Mouse (Mus musculus) hindbrain, embryonic 11.5 days (tissue): ENCODE data around the gene Mcl1. TPM values are rescaled to one million over a fixed set of nuclear protein-coding genes. Genes with fewer than 3 reads are reported as not detected.

Experiments used
- polyA plus RNA-seq: library from polyadenylated mRNA; unstranded; fragments of >200 nt; fragmentation: Nextera tagmentation; extraction: Ambion mirVana; gene quantifications from 2 replicates; pipeline ENCODE4 v1.2.1, GENCODE M21; 2014

The Mcl1 gene
- polyA plus RNA-seq, 1 experiment from 2014 or later: 76.1 TPM

Other genes with a start within 250 kb of the Mcl1 start
- gene Arnt, start 224.4 kb upstream of the Mcl1 start, polyA plus RNA-seq: 21.8 and 24.8 TPM in 2 replicates
- gene Ctsk, start 159.5 kb upstream of the Mcl1 start, polyA plus RNA-seq: 10.3 and 10.9 TPM in 2 replicates
- gene Ctss, start 132.0 kb upstream of the Mcl1 start, polyA plus RNA-seq: 11.3 and 12.3 TPM in 2 replicates
- not detected in 2 replicates for gene Hormad1, start 99.1 kb upstream of the Mcl1 start, polyA plus RNA-seq
- 43.1 and 43.2 TPM in 2 replicates for gene Golph3l, start 69.9 kb upstream of the Mcl1 start, polyA plus RNA-seq
- gene Ensa, start 33.8 kb upstream of the Mcl1 start, polyA plus RNA-seq: 83.4 and 87.4 TPM in 2 replicates
- gene Adamtsl4, start 29.1 kb downstream of the Mcl1 start, polyA plus RNA-seq: 0.14 and 0.80 TPM in 2 replicates
- 13.3 and 14.3 TPM in 2 replicates for gene Ecm1, start 80.8 kb downstream of the Mcl1 start, polyA plus RNA-seq
- gene Tars2, start 101.4 kb downstream of the Mcl1 start, polyA plus RNA-seq: 42.6 and 49.7 TPM in 2 replicates
- gene Rprd2, start 160.1 kb downstream of the Mcl1 start, polyA plus RNA-seq: 26.0 and 27.4 TPM in 2 replicates
- 60.8 and 69.9 TPM in 2 replicates for gene Prpf3, start 197.1 kb downstream of the Mcl1 start, polyA plus RNA-seq
- 329 and 340 TPM in 2 replicates for gene Mrps21, start 212.7 kb downstream of the Mcl1 start, polyA plus RNA-seq
- 4.7 and 6.5 TPM in 2 replicates for gene Ciart, start 223.5 kb downstream of the Mcl1 start, polyA plus RNA-seq
- 11.0 and 11.2 TPM in 2 replicates for gene BC028528, start 233.2 kb downstream of the Mcl1 start, polyA plus RNA-seq
- 28.5 and 34.0 TPM in 2 replicates for gene Aph1a, start 235.2 kb downstream of the Mcl1 start, polyA plus RNA-seq
- 26.5 and 27.8 TPM in 2 replicates for gene Car14, start 245.9 kb downstream of the Mcl1 start, polyA plus RNA-seq